Mouse (Mus musculus) mouse embryonic stem cell (cell line): ENCODE results near the gene Mindy1.

Source experiments
- in situ Hi-C, 2 experiments: fragments of 300-500 bp; cut with MboI; formaldehyde crosslinking; loops; 1 replicate in 1 of 2; 3 replicates in 1 of 2; pipeline ENCODE4 v1.14.3; 2019 to 2020; ENCODE audit warnings: low sequenced_read_pairs in 2 of 2, low pct_unique_long_range_greater_than_20kb in 1 of 2, mixed read lengths in 1 of 2; ENCODE audit not compliant: unreplicated experiment in 1 of 2

The Mindy1 gene

GRCm38 (mm10) chr3:95281216-95282126, at the start of gene Mindy1, which contains the start of gene Prune1:
Mindy1 (plus strand) TSS chr3:95281345.
Prune1 (minus strand) TSS chr3:95282076.
- in situ Hi-C loops = no loop called here

- in situ Hi-C loops = no loop called here
These were observed 48.4 kb upstream of the Mindy1 start for GRCm38 (mm10) chr3:95232771-95233170.

GRCm38 (mm10) chr3:95233303-95233980, 47.7 kb upstream of the Mindy1 start:
- in situ Hi-C loops = no loop called here

- in situ Hi-C loops = no loop called here
These were observed 45.5 kb upstream of the Mindy1 start for GRCm38 (mm10) chr3:95235386-95236301.

- in situ Hi-C loops = no loop called here
These were observed 43.5 kb upstream of the Mindy1 start for GRCm38 (mm10) chr3:95237541-95238099.

GRCm38 (mm10) chr3:95239022-95239421, 42.1 kb upstream of the Mindy1 start:
- in situ Hi-C loops = no loop called here

- in situ Hi-C loops = no loop called here
These were observed 41.2 kb upstream of the Mindy1 start for GRCm38 (mm10) chr3:95239971-95240370.

- in situ Hi-C loops = no loop called here
These were observed 40.2 kb upstream of the Mindy1 start for GRCm38 (mm10) chr3:95240900-95241299.

GRCm38 (mm10) chr3:95241498-95241897, 39.6 kb upstream of the Mindy1 start, which contains the start of gene Gm128:
Gm128 (minus strand) TSS chr3:95241598.
- in situ Hi-C loops = no loop called here

GRCm38 (mm10) chr3:95243086-95243485, 38.1 kb upstream of the Mindy1 start:
- in situ Hi-C loops = no loop called here

GRCm38 (mm10) chr3:95246465-95247231, 34.5 kb upstream of the Mindy1 start:
- in situ Hi-C loops = no loop called here

GRCm38 (mm10) chr3:95247660-95248336, 33.3 kb upstream of the Mindy1 start:
- in situ Hi-C loops = no loop called here

- in situ Hi-C loops = no loop called here
These were observed 30.8 kb upstream of the Mindy1 start for GRCm38 (mm10) chr3:95250361-95250760.

GRCm38 (mm10) chr3:95250783-95251424, 30.2 kb upstream of the Mindy1 start, which contains the start of gene Bnipl:
Bnipl (minus strand) TSS chr3:95251193.
- in situ Hi-C loops = no loop called here

GRCm38 (mm10) chr3:95256931-95257330, 24.2 kb upstream of the Mindy1 start:
- in situ Hi-C loops = no loop called here

- in situ Hi-C loops = no loop called here
These were observed 19.2 kb upstream of the Mindy1 start for GRCm38 (mm10) chr3:95261975-95262374.
